Comparison of ENCODE assay signal across 17 mouse cellular contexts in genomic region chr7:141951821-141952220, GRCm38 (mm10). TPM values are rescaled to one million over a fixed set of nuclear protein-coding genes. Genes with fewer than 3 reads are reported as not detected.
DNase-seq lines count a peak whose midpoint lies in the region; ATAC-seq and TF ChIP-seq lines count a peak whose summit lies in the region.
"Had no signal": no experiment of that assay in that cellular context is flagged by ENCODE, and none has a peak within 500 bp of the region (broad histone marks: within the 10 kb centered on the region; RNA-seq: fewer than 3 reads in every experiment).

No protein-coding gene starts in this region.

- no peak for ATAC-seq in cerebellum, adult (ENCODE audit: insufficient number of reproducible peaks, low FRiP score, low TSS enrichment)
- no peak for ATAC-seq in forebrain, embryonic 12.5 days (ENCODE audit: low FRiP score)
- ATAC-seq in hindbrain, embryonic 14.5 days (ENCODE audit: low FRiP score): no peak
- no peak for ATAC-seq in midbrain, embryonic 16.5 days
- ATAC-seq in kidney, embryonic 14.5 days (ENCODE audit: low FRiP score, low TSS enrichment): no peak

- 38% methylated on average over 4 of the region's 4 CpGs for WGBS in cerebellum, adult 2 months
- WGBS in forebrain, embryonic 12.5 days: 93% methylated on average over 4 of the region's 4 CpGs
- WGBS in hindbrain, embryonic 14.5 days: 77% methylated on average over 4 of the region's 4 CpGs
- 85% methylated on average over 4 of the region's 4 CpGs for WGBS in midbrain, embryonic 16.5 days
- 89% methylated on average over 4 of the region's 4 CpGs for WGBS in kidney, embryonic 14.5 days

- peaks cover 55% of the 10 kb centered on the region for H3K4me1 ChIP-seq in cerebellum, adult 2 months (ENCODE audit: control insufficient read depth, insufficient read depth, low read length)
- peaks cover 68% of the 10 kb centered on the region for H3K4me1 ChIP-seq in forebrain, embryonic 12.5 days
- peaks cover 68% of the 10 kb centered on the region for H3K4me1 ChIP-seq in hindbrain, embryonic 14.5 days (replicated peaks; ENCODE audit: control insufficient read depth, insufficient read depth, low read length)
- H3K4me1 ChIP-seq in midbrain, embryonic 16.5 days (ENCODE audit: control insufficient read depth, insufficient read depth, low read length): peaks cover 64% of the 10 kb centered on the region
- H3K4me1 ChIP-seq in kidney, embryonic 14.5 days (ENCODE audit: control insufficient read depth, insufficient read depth, low read length): peaks cover 7% of the 10 kb centered on the region; the same call in 1 of the 2 replicates

- peak overlapping the region; percentile 89 for H3K4me2 ChIP-seq in forebrain, embryonic 12.5 days
- peak overlapping the region; percentile 91 for H3K4me2 ChIP-seq in hindbrain, embryonic 14.5 days (replicated peaks)
- peak overlapping the region; percentile 99 for H3K4me2 ChIP-seq in midbrain, embryonic 16.5 days (ENCODE audit: low read length)
- no peak overlapping the region for H3K4me2 ChIP-seq in kidney, embryonic 14.5 days (replicated peaks; ENCODE audit: low read depth, low read length)
- H3K4me2 ChIP-seq: heart, embryonic 11.5 days; lung, embryonic 14.5 days had no signal

- no peak for TF ChIP-seq CTCF in cerebellum, adult 2 months (IDR thresholded peaks at IDR 0.05; ENCODE audit: borderline replicate concordance, insufficient read depth, low read depth, low read length)

- no peaks in the 10 kb centered on the region for H3K27me3 ChIP-seq in cerebellum, adult 2 months (ENCODE audit: control insufficient read depth, insufficient read depth, low read length)
- peaks cover 12% of the 10 kb centered on the region for H3K27me3 ChIP-seq in forebrain, embryonic 12.5 days
- no peaks in the 10 kb centered on the region for H3K27me3 ChIP-seq in hindbrain, embryonic 14.5 days (ENCODE audit: control insufficient read depth, insufficient read depth, low read length)
- H3K27me3 ChIP-seq in midbrain, embryonic 16.5 days (ENCODE audit: control insufficient read depth, insufficient read depth, low read depth, low read length): no peaks in the 10 kb centered on the region
- H3K27me3 ChIP-seq in kidney, embryonic 14.5 days (ENCODE audit: control insufficient read depth, insufficient read depth, low read length): peaks cover 50% of the 10 kb centered on the region

- H3K36me3 ChIP-seq in forebrain, embryonic 12.5 days (replicated peaks): peaks cover 14% of the 10 kb centered on the region
- peaks cover 3% of the 10 kb centered on the region; the same call in 1 of the 2 replicates for H3K36me3 ChIP-seq in hindbrain, embryonic 14.5 days (replicated peaks; ENCODE audit: control insufficient read depth, insufficient read depth)
- H3K36me3 ChIP-seq in midbrain, embryonic 16.5 days (ENCODE audit: control insufficient read depth, insufficient read depth, low read length): peaks cover 4% of the 10 kb centered on the region
- no peaks in the 10 kb centered on the region for H3K36me3 ChIP-seq in kidney, embryonic 14.5 days (ENCODE audit: control insufficient read depth, insufficient read depth, low read length)

- H3K27ac ChIP-seq in cerebellum, adult 2 months (ENCODE audit: insufficient read depth, low read length): peak overlapping the region; percentile 34; the same call in 1 of the 2 replicates
- H3K27ac ChIP-seq in forebrain, embryonic 12.5 days: no peak overlapping the region
- peak overlapping the region; percentile 98 for H3K27ac ChIP-seq in hindbrain, embryonic 14.5 days
- H3K27ac ChIP-seq in midbrain, embryonic 16.5 days (ENCODE audit: low read length): peak overlapping the region; percentile 23; the same call in 1 of the 2 replicates
- H3K27ac ChIP-seq in kidney, embryonic 14.5 days (ENCODE audit: low read depth, low read length): no peak overlapping the region

- peak overlapping the region; percentile 100; the same call in 1 of the 2 replicates for H3K9ac ChIP-seq in forebrain, embryonic 12.5 days
- peak overlapping the region; percentile 99 for H3K9ac ChIP-seq in hindbrain, embryonic 14.5 days
- H3K9ac ChIP-seq in midbrain, embryonic 16.5 days (ENCODE audit: low read depth, low read length): peak overlapping the region; percentile 100; the same call in 1 of the 2 replicates
- H3K9ac ChIP-seq in kidney, embryonic 14.5 days (ENCODE audit: low read depth, low read length): no peak overlapping the region
- H3K9ac ChIP-seq: lung, embryonic 14.5 days had no signal

- no peaks in the 10 kb centered on the region for H3K9me3 ChIP-seq in forebrain, embryonic 12.5 days
- no peaks in the 10 kb centered on the region for H3K9me3 ChIP-seq in hindbrain, embryonic 14.5 days (ENCODE audit: control insufficient read depth, low read length)
- no peaks in the 10 kb centered on the region for H3K9me3 ChIP-seq in midbrain, embryonic 16.5 days (replicated peaks; ENCODE audit: control insufficient read depth, low read length, poor library complexity, severe bottlenecking)
- no peaks in the 10 kb centered on the region for H3K9me3 ChIP-seq in kidney, embryonic 14.5 days (ENCODE audit: control insufficient read depth, low read length)

- no peak for TF ChIP-seq POLR2A in cerebellum, adult 2 months (IDR thresholded peaks at IDR 0.05; ENCODE audit: borderline replicate concordance, insufficient read depth, low read length)

- peak overlapping the region; percentile 64 for H3K4me3 ChIP-seq in cerebellum, adult 2 months (replicated peaks; ENCODE audit: insufficient read depth, low read depth, low read length)
- H3K4me3 ChIP-seq in forebrain, embryonic 12.5 days (replicated peaks): peak overlapping the region; percentile 97
- H3K4me3 ChIP-seq in hindbrain, embryonic 14.5 days (replicated peaks; ENCODE audit: low read length): peak overlapping the region; percentile 90
- peak overlapping the region; percentile 95 for H3K4me3 ChIP-seq in midbrain, embryonic 16.5 days (ENCODE audit: low read depth, low read length)
- H3K4me3 ChIP-seq in kidney, embryonic 14.5 days (ENCODE audit: low read length): no peak overlapping the region

- DNase-seq in cerebellum, adult 2 months: peak in 1 of 2 experiments; percentile 31
- DNase-seq in hindbrain, embryonic 14.5 days (ENCODE audit: low spot score): no peak
- no peak for DNase-seq in adrenal gland, postnatal 4 days (ENCODE audit: low spot score in 2 of 2)
- no peak for DNase-seq in lung, postnatal 14 days
- DNase-seq: adrenal gland, adult 2 months; kidney, adult 8-10 months; lung, embryonic 14.5 days; right cerebral cortex, adult 18-20 months; spleen, adult 18-20 months had no signal

RNA-seq across cellular contexts. Expression of gene Brsk2, which starts 2.3 kb away (rescaled TPM):
- polyA plus RNA-seq in cerebellum, adult 2 months (2012; rRNA removed): 173 and 182 TPM in 2 replicates
- 19.8 and 20.2 TPM in 2 replicates for polyA plus RNA-seq in forebrain, embryonic 12.5 days (2016; fragmentation: Nextera tagmentation; extraction: Ambion mirVana)
- polyA plus RNA-seq in hindbrain, embryonic 14.5 days (2014; fragmentation: Nextera tagmentation; extraction: Ambion mirVana): 23.3 and 24.8 TPM in 2 replicates
- 21.8 and 23.9 TPM in 2 replicates for polyA plus RNA-seq in midbrain, embryonic 16.5 days (2015; fragmentation: Nextera tagmentation; extraction: Ambion mirVana)
- 1 to 10 TPM; 7.0 to 7.3 TPM for total RNA-seq in adrenal gland, postnatal 4 days (2021)
- polyA plus RNA-seq in kidney, embryonic 14.5 days (2014; fragmentation: Nextera tagmentation; extraction: Ambion mirVana): 0.46 and 0.69 TPM in 2 replicates
- total RNA-seq: hematopoietic stem cell, adult 5-6 weeks; megakaryocyte, adult 5-6 weeks had no signal
- polyA plus RNA-seq: liver, adult 2 months had no signal

RNA-seq across cellular contexts. Expression of gene Tollip, which starts 33.5 kb away (rescaled TPM):
- polyA plus RNA-seq in cerebellum, adult 2 months (2012; rRNA removed): 151 and 161 TPM in 2 replicates
- polyA plus RNA-seq in forebrain, embryonic 12.5 days (2016; fragmentation: Nextera tagmentation; extraction: Ambion mirVana): 69.2 and 76.2 TPM in 2 replicates
- 71.9 and 82.7 TPM in 2 replicates for polyA plus RNA-seq in hindbrain, embryonic 14.5 days (2014; fragmentation: Nextera tagmentation; extraction: Ambion mirVana)
- 80.9 and 86.6 TPM in 2 replicates for polyA plus RNA-seq in midbrain, embryonic 16.5 days (2015; fragmentation: Nextera tagmentation; extraction: Ambion mirVana)
- total RNA-seq in adrenal gland, postnatal 4 days (2021): 10 to 100 TPM; 54.1 to 57.8 TPM
- polyA plus RNA-seq in kidney, embryonic 14.5 days (2014; fragmentation: Nextera tagmentation; extraction: Ambion mirVana): 21.0 and 45.8 TPM in 2 replicates

Comparison
In these comparisons a context has a peak if more than half of its experiments do, and no peak if none do; other contexts are left out.
1. H3K27ac ChIP-seq: peak in cerebellum, adult 2 months (single experiment), hindbrain, embryonic 14.5 days (single experiment) and midbrain, embryonic 16.5 days (single experiment); none in forebrain, embryonic 12.5 days (single experiment) and kidney, embryonic 14.5 days (single experiment).
2. RNA of gene Brsk2, which starts 2.3 kb away (polyA plus RNA-seq): 173 to 182 TPM in cerebellum, adult 2 months, 23.3 to 24.8 TPM in hindbrain, embryonic 14.5 days, 21.8 to 23.9 TPM in midbrain, embryonic 16.5 days and 19.8 to 20.2 TPM in forebrain, embryonic 12.5 days; 0.46 to 0.69 TPM in kidney, embryonic 14.5 days; every median in the first group is over 10 times any median in the second.